Mouse (Mus musculus) cerebellum, adult 2 months (tissue): ENCODE results near the gene Hdac9. TPM values are rescaled to one million over a fixed set of nuclear protein-coding genes. Genes with fewer than 3 reads are reported as not detected.

Source experiments
- DNase-seq, 2 experiments: peaks; one replicate each; pipeline ENCODE4 v3.0.0; 2021
- H3K27ac ChIP-seq: fragments of 200-500 bp; 2 replicates; pipeline ENCODE4 v1.5.1; 2012; ENCODE audit warnings: low read length, control low read depth, inconsistent platforms; ENCODE audit not compliant: insufficient read depth
- H3K27me3 ChIP-seq: fragments of 200-500 bp; 2 replicates; pipeline ENCODE4 v1.6.1; 2012; ENCODE audit warnings: inconsistent platforms, mild to moderate bottlenecking, low read length, moderate library complexity; ENCODE audit not compliant: control insufficient read depth, insufficient read depth
- H3K4me1 ChIP-seq: fragments of 200-500 bp; 2 replicates; pipeline ENCODE4 v1.6.1; 2011; ENCODE audit warnings: low read length; ENCODE audit not compliant: control insufficient read depth, insufficient read depth
- H3K4me3 ChIP-seq: fragments of 200-500 bp; replicated peaks from 2 replicates; pipeline ENCODE3; 2011; ENCODE audit warnings: mild to moderate bottlenecking, low read depth, low read length, control low read depth; ENCODE audit not compliant: insufficient read depth
- CTCF ChIP-seq: fragments of 200-500 bp; IDR thresholded peaks from 2 replicates; pipeline ENCODE4 v1.5.1; 2011; ENCODE audit warnings: low read depth, mild to moderate bottlenecking, control low read depth, low read length, moderate library complexity, borderline replicate concordance; ENCODE audit not compliant: insufficient read depth
- POLR2A ChIP-seq: fragments of 200-500 bp; IDR thresholded peaks from 2 replicates; pipeline ENCODE4 v1.6.1; 2011; ENCODE audit warnings: low read length, control low read depth, borderline replicate concordance; ENCODE audit not compliant: insufficient read depth
- WGBS: fragments of 180-500 bp; shearing (Covaris S2); methylation state at CpG from one replicate; pipeline ENCODE4 v1.1.7; 2018; 5-methylcytosine and 5-hydroxymethylcytosine counted together
- polyA plus RNA-seq: library from polyadenylated mRNA; depleted of rRNA; stranded (reverse); fragments of >200 nt; gene quantifications from 2 replicates; pipeline ENCODE4 v1.2.3, GENCODE M21; 2012

The Hdac9 gene
- polyA plus RNA-seq, 1 experiment, result 9.3 TPM

DNA sequence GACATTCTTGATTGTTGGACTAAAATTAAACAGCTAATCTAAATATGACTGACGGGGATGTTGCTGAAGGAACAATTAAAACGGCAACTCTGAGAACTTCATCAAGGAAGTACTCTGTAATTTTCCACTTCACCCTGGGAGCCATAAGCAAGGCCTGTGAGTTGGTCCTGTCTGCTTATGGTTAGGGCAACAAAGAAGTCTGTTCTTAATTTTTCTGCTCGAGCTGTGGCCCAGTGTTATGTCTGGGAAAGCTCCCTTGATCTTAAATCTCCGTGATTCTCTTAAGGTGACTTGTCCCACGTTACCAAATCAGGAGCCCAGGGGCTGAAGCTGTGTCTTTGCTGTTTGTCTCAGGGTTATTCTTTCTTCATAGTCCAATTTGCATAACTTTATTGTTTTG, 236.3 kb downstream of the Hdac9 start:
- no peak for TF ChIP-seq CTCF
- TF ChIP-seq POLR2A, result no peak
- no peak for DNase-seq
- Histone ChIP-seq H3K27me3 (no peaks in the 10 kb centered on the region), H3K4me1 (no peaks in the 10 kb centered on the region), H3K27ac (no peak overlapping the region), H3K4me3 (no peak overlapping the region)
- WGBS, result 65% methylated on average over 5 of the region's 5 CpGs

DNA sequence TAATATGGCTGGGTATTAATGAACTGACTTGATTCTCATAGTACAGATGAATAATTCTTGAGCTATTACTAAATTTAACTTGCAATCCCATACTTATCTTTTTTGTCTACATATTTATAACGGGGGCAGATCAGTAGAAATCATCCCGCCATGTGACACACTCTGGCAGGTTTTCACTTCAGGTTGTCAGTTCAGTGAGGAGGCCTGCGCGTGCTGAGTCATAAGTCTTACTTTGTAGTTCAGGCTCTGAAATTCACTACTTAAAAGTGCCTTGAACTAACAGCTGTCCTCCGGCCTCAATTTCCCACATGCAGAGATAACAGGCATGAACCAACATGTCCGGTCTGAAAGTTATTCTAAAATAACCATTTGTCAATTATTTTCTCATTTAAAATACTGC, 239.8 kb downstream of the Hdac9 start:
- Histone ChIP-seq H3K4me1 (no peaks in the 10 kb centered on the region), H3K27me3 (no peaks in the 10 kb centered on the region), H3K27ac (no peak overlapping the region), H3K4me3 (no peak overlapping the region)
- 77% methylated on average over 6 of the region's 6 CpGs for WGBS
- DNase-seq, result no peak
- TF ChIP-seq CTCF, result no peak
- no peak for TF ChIP-seq POLR2A

DNA sequence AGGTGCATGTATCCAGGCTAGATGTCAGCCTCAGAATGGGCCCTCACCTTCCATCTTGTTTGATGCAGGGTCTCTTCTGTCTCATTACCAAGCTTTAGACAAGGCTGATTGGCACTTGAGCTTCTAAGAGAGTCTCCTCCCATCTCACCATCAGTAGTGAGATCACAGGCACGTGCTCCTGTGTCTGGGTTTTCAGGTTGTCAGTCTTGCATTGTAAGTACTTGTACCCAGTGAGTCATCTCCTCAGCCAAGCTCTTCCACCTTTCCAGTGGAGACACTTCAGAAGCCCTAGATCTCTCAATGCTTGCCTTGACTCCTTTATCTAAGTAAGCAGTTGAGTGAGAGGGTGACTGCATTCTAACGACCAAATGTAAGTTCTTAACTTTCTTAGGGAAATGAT, 242.7 kb downstream of the Hdac9 start:
- Histone ChIP-seq H3K27me3 (no peaks in the 10 kb centered on the region; the same call in 1 of the 2 replicates), H3K4me1 (no peaks in the 10 kb centered on the region), H3K4me3 (no peak overlapping the region), H3K27ac (no peak overlapping the region)
- TF ChIP-seq POLR2A (no peak), CTCF (no peak)
- WGBS, result 78% methylated on average over 2 of the region's 2 CpGs
- no peak for DNase-seq

DNA sequence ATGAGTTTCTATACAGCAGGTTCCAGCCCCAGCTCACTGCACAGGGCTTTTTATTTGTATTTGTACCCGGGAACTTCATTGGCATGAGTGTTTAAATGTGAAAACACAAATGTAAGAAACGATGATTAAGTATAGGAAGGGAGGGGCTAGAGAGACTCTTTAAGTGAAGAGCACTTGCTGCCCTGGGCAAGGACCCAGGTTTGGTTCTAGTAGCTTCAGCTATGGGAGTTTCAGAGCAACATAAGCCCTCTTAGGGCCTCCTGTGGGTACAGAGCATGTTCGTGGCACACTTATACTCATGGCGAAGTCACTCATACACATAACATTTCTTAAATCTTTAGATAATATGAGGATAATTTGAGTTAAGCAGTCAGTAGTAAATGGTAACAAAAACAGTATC, 243.4 kb downstream of the Hdac9 start:
- Histone ChIP-seq H3K27me3 (no peaks in the 10 kb centered on the region; the same call in 1 of the 2 replicates), H3K27ac (no peak overlapping the region), H3K4me1 (no peaks in the 10 kb centered on the region), H3K4me3 (no peak overlapping the region)
- no peak for TF ChIP-seq POLR2A
- no peak for TF ChIP-seq CTCF
- WGBS, result 78% methylated on average over 4 of the region's 4 CpGs
- no peak for DNase-seq

DNA sequence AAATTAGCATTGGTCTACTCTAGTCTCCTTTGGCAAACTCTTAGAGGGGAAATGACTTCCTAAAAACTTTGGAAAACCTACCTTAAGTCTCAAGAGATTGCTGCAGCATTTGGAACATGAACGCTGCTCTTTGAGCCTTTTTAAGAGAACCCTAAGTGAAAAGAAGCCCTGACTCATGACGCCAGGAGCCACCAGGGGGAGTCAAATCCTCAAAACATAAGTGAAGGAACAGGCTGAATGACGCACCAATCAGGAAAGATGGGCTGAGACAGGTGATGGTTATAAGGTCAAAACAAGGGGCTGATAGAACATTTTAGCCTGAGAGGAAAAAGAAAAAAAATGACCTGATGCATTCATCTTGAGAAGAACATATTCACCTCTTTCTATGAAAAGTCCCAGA, 252.1 kb downstream of the Hdac9 start:
- peak; percentile 53 to 66 for DNase-seq
- Histone ChIP-seq H3K4me1 (no peaks in the 10 kb centered on the region), H3K27ac (no peak overlapping the region), H3K4me3 (no peak overlapping the region), H3K27me3 (no peaks in the 10 kb centered on the region)
- TF ChIP-seq CTCF (peak; percentile 73), POLR2A (no peak)
- WGBS, result 7% methylated on average over 3 of the region's 3 CpGs

DNA sequence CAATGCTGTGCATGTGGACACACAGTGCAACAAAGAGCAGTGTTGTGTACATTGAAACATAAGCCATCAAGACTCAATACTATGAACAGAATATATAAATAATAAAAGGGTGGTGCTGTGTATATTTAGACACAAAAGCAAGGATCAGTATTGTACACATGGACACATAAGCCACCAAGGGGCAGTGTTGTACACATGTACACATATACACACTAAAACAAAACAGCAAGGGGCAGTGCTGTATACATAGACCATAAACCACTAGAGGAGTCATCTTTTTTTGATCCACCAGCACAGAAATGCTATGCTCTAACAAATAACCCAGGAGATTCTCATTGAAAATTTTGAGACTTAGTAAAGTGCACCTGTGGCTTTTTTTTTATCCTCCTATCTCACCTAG, 255.5 kb downstream of the Hdac9 start:
- Histone ChIP-seq H3K4me3 (no peak overlapping the region), H3K4me1 (no peaks in the 10 kb centered on the region), H3K27me3 (no peaks in the 10 kb centered on the region), H3K27ac (no peak overlapping the region)
- no peak for DNase-seq
- no peak for TF ChIP-seq CTCF
- no peak for TF ChIP-seq POLR2A

DNA sequence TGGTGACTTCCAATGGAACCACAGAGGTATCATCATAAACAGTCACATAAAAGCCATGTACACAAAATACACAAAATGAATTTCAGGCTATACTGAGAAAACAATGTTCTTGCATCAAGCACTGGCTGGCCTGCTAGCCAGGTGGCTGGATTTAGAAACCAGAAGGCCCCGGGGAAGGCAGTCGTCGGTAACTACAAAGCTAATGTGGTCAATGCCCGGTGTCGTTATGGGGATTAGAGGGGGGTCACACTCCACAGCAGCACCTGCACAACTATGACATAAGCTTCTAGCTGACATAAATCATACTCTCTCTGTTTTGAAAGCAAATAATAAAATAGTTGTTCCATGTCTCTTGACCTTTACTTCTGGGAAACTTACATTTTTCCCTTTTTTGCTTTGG, 256.9 kb downstream of the Hdac9 start:
- no peak overlapping the region for H3K4me3 ChIP-seq
- H3K27me3 ChIP-seq, result no peaks in the 10 kb centered on the region
- DNase-seq, result no peak
- no peaks in the 10 kb centered on the region for H3K4me1 ChIP-seq
- 63% methylated on average over 5 of the region's 5 CpGs for WGBS
- TF ChIP-seq CTCF (no peak), POLR2A (no peak)
- H3K27ac ChIP-seq, result no peak overlapping the region

DNA sequence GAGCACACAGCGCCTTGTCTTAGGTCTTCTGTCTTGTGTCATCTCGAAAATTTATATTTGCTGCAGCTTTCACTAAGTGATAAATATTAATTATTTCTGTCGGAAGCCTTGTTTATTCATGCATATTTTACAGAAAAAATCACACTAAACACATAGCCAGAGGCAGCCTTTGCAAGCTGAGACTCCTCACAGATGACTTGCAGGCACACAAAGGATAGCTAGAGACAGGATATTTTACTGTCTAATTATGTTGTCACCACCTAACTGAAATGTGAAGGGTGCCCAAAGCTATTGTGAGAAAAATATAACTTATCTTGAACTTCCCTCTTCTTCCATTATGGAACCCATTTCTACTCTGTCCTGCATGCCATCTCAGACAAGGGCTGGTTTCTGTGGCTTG, 258.3 kb downstream of the Hdac9 start:
- no peaks in the 10 kb centered on the region for H3K27me3 ChIP-seq
- no peak overlapping the region for H3K27ac ChIP-seq
- TF ChIP-seq POLR2A (no peak), CTCF (no peak)
- DNase-seq, result no peak
- WGBS, result 58% methylated on average over 3 of the region's 3 CpGs
- H3K4me3 ChIP-seq, result no peak overlapping the region
- no peaks in the 10 kb centered on the region for H3K4me1 ChIP-seq
